Mouse (Mus musculus) limb, embryonic 14.5 days (tissue): ENCODE data around the gene 1700029I15Rik. TPM values are rescaled to one million over a fixed set of nuclear protein-coding genes. Genes with fewer than 3 reads are reported as not detected.
A peak's percentile ranks its signal among the peaks of the same experiment; 100 is the strongest.

Source experiments
- ATAC-seq: fragments of 200-750 bp; cut with Nextera tagmentation; 2 replicates; pipeline ENCODE4 v1.8.0; 2017; ENCODE audit warnings: low read depth, moderate number of reproducible peaks, moderate TSS enrichment; ENCODE audit not compliant: low FRiP score
- DNase-seq: peaks from one replicate; pipeline ENCODE4 v3.0.0-alpha.2; 2015; ENCODE audit warnings: low spot score
- H3K27ac ChIP-seq: fragments of 300-500 bp; sonication (generic); replicated peaks from 2 replicates; pipeline ENCODE4 v1.5.1; 2014; ENCODE audit warnings: low read depth, mild to moderate bottlenecking, low read length, moderate library complexity, mixed read lengths
- H3K27me3 ChIP-seq: fragments of 300-500 bp; sonication (generic); 2 replicates; pipeline ENCODE4 v1.6.1; 2014; ENCODE audit warnings: low read length, mixed read lengths; ENCODE audit not compliant: control insufficient read depth, insufficient read depth
- H3K36me3 ChIP-seq: fragments of 300-500 bp; sonication (generic); 2 replicates; pipeline ENCODE4 v1.6.1; 2014; ENCODE audit warnings: mild to moderate bottlenecking, low read length, moderate library complexity, mixed read lengths; ENCODE audit not compliant: control insufficient read depth, insufficient read depth
- H3K4me1 ChIP-seq: fragments of 300-500 bp; sonication (generic); 2 replicates; pipeline ENCODE4 v1.6.1; 2014; ENCODE audit warnings: antibody characterized with exemption, low read length, mixed read lengths; ENCODE audit not compliant: control insufficient read depth, insufficient read depth
- H3K4me2 ChIP-seq: fragments of 300-500 bp; sonication (generic); replicated peaks from 2 replicates; pipeline ENCODE4 v1.6.1; 2014; ENCODE audit warnings: low read depth, mild to moderate bottlenecking, low read length, moderate library complexity; ENCODE audit not compliant: severe bottlenecking
- H3K4me3 ChIP-seq: fragments of 300-500 bp; sonication (generic); replicated peaks from 2 replicates; pipeline ENCODE4 v1.5.1; 2014; ENCODE audit warnings: low read length
- H3K9ac ChIP-seq: fragments of 300-500 bp; sonication (generic); 2 replicates; pipeline ENCODE4 v1.6.1; 2014; ENCODE audit warnings: mild to moderate bottlenecking, low read depth, low read length, moderate library complexity; ENCODE audit not compliant: severe bottlenecking
- H3K9me3 ChIP-seq: fragments of 300-500 bp; sonication (generic); 2 replicates; pipeline ENCODE4 v1.6.1; 2016; ENCODE audit warnings: low read length; ENCODE audit not compliant: control insufficient read depth
- POLR2A ChIP-seq: fragments of 200-500 bp; IDR thresholded peaks from 2 replicates; pipeline ENCODE4 v1.8.0; 2012; ENCODE audit warnings: inconsistent platforms, mild to moderate bottlenecking, moderate library complexity, borderline replicate concordance; ENCODE audit not compliant: insufficient read depth, insufficient read length; ENCODE audit errors: extremely low read depth
- WGBS: fragments of 180-500 bp; shearing (Covaris S2); extraction: QIAGEN DNeasy Blood & Tissue Kit; methylation state at CpG from one replicate; pipeline ENCODE4 v1.1.7; 2014; 5-methylcytosine and 5-hydroxymethylcytosine counted together
- polyA plus RNA-seq, 2 experiments: library from polyadenylated mRNA; depleted of rRNA in 1 of 2; stranded (reverse) in 1 of 2; unstranded in 1 of 2; fragments of >200 nt; fragmentation: Nextera tagmentation in 1 of 2; extraction: Ambion mirVana in 1 of 2; gene quantifications; 2 replicates each; pipeline versions ENCODE4 v1.2.1 to v1.2.3; 2012 to 2014

1700029I15Rik gene
- polyA plus RNA-seq, 2 experiments = 1.7 to 3.1 TPM

DNA sequence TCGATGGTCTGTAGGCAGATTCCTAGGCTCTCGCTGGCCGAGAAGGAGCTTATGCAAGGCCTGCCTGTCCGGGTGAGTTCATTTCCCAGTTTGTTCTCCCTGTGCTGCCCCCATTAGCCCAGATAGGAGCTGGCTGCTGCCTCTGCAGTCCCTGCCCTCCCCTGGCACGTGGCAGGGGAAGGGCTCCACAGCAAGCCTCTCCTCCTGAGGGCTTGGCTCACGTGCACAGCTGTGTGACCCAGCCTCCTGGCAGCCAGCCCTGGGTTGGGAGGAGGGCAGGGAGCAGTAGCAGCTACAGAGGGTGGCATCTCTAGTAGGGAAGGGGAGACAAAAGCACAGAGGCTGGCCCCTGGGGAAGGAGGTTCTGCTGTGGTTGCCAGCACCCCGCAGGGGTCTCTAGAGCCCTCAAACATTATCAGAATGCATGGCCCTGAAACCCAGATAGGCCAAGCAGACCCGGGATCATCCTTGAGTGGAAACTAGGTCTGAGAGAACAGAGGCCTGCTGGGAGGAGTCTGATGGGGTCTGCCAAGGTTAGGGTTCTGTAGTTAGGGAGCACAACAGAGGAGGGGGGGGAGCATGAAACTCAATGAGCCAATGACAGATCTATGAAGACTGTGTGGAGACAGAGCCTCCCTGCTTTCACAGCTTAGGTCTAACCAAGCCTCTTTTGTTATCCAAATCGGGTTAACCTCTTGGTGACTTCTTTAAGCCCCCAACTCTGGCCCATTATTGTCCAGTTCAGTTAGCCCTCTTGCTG is 41.5 kb downstream of the 1700029I15Rik start:
- Histone ChIP-seq H3K36me3 (peaks cover 71% of the 10 kb centered on the region), H3K4me2 (no peak overlapping the region), H3K9ac (no peak overlapping the region), H3K27me3 (no peaks in the 10 kb centered on the region), H3K4me3 (no peak overlapping the region), H3K4me1 (peaks cover 42% of the 10 kb centered on the region), H3K27ac (peak overlapping the region; percentile 87), H3K9me3 (no peaks in the 10 kb centered on the region)
- WGBS = 89% methylated on average over 9 of the region's 9 CpGs
- no peak for DNase-seq
- ATAC-seq = no peak
- no peak for TF ChIP-seq POLR2A

DNA sequence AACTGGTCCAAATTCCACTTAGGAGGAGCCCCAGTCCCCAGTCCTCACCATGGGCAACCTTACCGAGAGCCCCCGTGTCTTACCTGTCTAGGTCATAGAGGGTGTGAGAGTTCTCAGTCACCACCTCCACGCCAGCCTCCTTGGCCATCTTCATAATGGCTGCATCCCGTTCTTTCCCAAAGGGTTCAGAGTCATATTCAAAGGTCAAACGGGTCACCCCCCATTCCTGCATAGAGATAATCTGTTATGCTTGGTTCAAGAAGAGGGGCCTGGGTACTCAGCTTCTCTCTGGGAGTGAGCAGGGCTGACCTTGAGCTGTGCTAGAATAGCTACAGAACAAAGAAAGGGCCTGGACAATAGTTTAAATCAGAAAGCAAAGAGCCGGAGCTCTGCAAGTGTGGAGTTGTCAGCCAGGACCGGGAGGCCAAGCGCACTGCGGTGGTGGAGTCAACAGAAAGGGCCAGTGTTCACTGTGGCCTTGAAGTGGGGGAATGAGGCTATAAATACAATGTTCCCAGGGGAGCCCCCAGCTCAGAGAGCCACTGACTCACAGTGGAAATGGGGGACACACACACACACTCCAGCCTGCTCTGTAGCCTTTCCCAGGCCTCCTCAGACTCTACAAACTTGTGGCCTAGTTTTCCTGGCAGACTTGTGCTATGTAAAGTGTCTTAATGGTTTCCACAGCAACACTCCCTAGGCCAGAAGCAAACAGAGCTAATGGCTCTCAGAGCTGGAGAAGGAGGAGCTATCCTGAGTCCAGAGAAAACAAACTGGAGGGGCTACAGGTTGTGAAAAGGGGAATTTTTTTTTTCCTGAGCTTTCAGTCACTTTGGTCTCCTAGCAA is 42.3 kb downstream of the 1700029I15Rik start:
- Histone ChIP-seq H3K9ac (no peak overlapping the region), H3K27me3 (no peaks in the 10 kb centered on the region), H3K9me3 (no peaks in the 10 kb centered on the region), H3K4me2 (0 out of 2 replicates have a peak overlapping the region, but pooled peaks have one; percentile 9), H3K4me1 (peaks cover 44% of the 10 kb centered on the region), H3K36me3 (peaks cover 63% of the 10 kb centered on the region), H3K4me3 (no peak overlapping the region), H3K27ac (peak overlapping the region; percentile 87)
- ATAC-seq (peak; percentile 84), DNase-seq (peak; percentile 82)
- WGBS = 74% methylated on average over 9 of the region's 9 CpGs
- no peak for TF ChIP-seq POLR2A

DNA sequence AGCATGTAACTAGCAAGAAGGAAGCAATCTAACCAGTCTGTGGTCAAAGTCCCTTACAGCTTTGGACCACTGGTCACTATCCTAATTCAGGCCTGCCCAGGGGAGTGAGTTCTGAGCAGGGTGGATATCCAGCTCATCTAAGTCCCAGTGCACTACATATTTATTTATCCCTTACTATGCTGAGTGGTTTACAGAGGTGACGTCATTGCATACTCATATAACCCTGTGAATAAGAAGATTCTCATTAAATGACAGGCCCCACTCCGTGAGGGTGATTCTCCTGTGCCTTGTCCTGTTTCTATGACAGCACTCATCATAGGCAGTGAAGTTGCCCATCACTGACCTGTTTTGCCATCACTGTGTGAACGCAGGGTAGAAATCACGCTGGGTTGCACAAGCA is 43.0 kb downstream of the 1700029I15Rik start:
- TF ChIP-seq POLR2A = no peak
- H3K4me3 ChIP-seq = no peak overlapping the region
- no peak for ATAC-seq
- H3K4me2 ChIP-seq = 0 out of 2 replicates have a peak overlapping the region, but pooled peaks have one; percentile 9
- peaks cover 56% of the 10 kb centered on the region for H3K36me3 ChIP-seq
- no peak overlapping the region for H3K9ac ChIP-seq
- no peaks in the 10 kb centered on the region for H3K27me3 ChIP-seq
- 89% methylated on average over 4 of the region's 4 CpGs for WGBS
- peak overlapping the region; percentile 87 for H3K27ac ChIP-seq
- no peaks in the 10 kb centered on the region for H3K9me3 ChIP-seq
- H3K4me1 ChIP-seq = peaks cover 46% of the 10 kb centered on the region
- DNase-seq = no peak

DNA sequence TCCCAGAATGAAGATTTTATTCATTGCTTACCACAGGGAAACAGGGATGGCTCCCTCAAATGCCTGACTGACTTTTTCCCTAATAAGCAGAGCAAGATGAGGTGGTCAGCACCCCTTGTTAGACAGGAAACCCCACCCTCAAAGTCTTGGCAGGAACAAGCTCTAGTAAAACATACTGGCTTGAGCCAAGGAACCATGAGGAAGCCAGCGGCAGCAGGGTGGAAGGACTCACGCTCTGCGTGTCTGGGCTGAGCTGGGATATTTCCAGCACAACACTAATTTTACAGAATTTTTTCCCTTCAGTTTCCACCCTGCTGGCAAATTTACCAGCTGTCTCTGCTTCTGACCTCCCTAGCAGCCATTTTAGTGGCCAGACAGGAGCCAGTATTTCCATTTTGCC is 44.1 kb downstream of the 1700029I15Rik start:
- peaks cover 46% of the 10 kb centered on the region for H3K36me3 ChIP-seq
- no peak for TF ChIP-seq POLR2A
- DNase-seq (peak; percentile 69), ATAC-seq (peak; percentile 29; the same call in 1 of the 2 replicates)
- H3K9me3 ChIP-seq = no peaks in the 10 kb centered on the region
- H3K27ac ChIP-seq = peak overlapping the region; percentile 87
- no peak overlapping the region for H3K4me3 ChIP-seq
- H3K4me2 ChIP-seq = no peak overlapping the region
- H3K27me3 ChIP-seq = no peaks in the 10 kb centered on the region
- 36% methylated on average over 3 of the region's 3 CpGs for WGBS
- peaks cover 56% of the 10 kb centered on the region for H3K4me1 ChIP-seq
- H3K9ac ChIP-seq = no peak overlapping the region

DNA sequence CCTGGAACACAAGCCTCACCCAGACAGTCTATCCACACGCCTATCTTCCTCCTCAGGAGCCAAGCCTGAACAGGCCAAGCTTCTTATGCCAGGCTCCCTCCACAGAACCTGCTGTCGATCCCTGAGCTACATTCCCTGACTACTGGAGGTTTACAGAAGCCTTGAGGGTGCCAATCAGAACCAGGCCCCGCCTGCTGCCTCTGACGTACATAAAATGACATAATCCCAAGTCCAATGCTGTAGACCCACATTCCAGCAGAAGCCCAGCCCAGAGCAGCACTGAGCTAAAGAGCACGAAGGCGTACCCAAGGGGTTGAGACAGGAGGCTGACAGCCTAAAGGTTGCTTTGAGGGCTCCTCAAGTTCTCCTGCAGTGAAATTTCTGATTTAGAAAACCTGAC is 45.5 kb downstream of the 1700029I15Rik start:
- peak; percentile 70 for DNase-seq
- Histone ChIP-seq H3K4me1 (peaks cover 71% of the 10 kb centered on the region), H3K27ac (peak overlapping the region; percentile 87), H3K4me3 (no peak overlapping the region), H3K9me3 (no peaks in the 10 kb centered on the region), H3K36me3 (peaks cover 31% of the 10 kb centered on the region), H3K4me2 (no peak overlapping the region), H3K9ac (no peak overlapping the region), H3K27me3 (no peaks in the 10 kb centered on the region)
- ATAC-seq = peak; percentile 21; the same call in 1 of the 2 replicates
- TF ChIP-seq POLR2A = no peak
- WGBS = 38% methylated on average over 6 of the region's 6 CpGs
